Mouse (Mus musculus) layer of hippocampus, postnatal 25 days (tissue): ENCODE measurements around the gene Smyd3. TPM values are rescaled to one million over a fixed set of nuclear protein-coding genes. Genes with fewer than 3 reads are reported as not detected.
A peak's percentile ranks its signal among the peaks of the same experiment; 100 is the strongest.

Source experiments
- DNase-seq, 2 experiments: peaks; one replicate each; pipeline ENCODE4 v3.0.0; 2022; ENCODE audit warnings: mixed read lengths in 2 of 2, low spot score in 1 of 2; ENCODE audit errors: extremely low spot score in 1 of 2
- total RNA-seq, 2 experiments: library from RNA; stranded (reverse); gene quantifications; 2 replicates each; pipeline ENCODE4 v1.2.3; 2021

Smyd3 gene
- total RNA-seq, 2 experiments from 2014 or later, result 19.7 to 20.4 TPM

DNA sequence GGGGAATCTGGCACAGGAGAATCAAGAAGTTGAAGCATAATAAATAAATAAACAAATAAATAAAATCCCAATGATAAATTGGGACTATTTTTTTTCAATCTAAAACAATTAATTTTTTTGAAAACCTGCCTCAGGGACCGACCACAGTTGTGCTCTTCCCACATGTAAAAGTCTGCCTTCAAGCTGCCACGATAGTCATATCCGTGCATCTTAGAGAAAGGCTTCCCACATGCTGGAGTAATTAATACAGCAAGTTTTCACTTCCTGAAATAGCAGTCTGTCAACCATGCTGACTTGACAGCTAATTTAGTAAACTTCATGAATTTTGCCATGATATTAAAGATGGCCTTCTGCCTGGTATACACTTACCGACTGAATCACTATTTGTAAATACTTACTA, 119.2 kb downstream of the Smyd3 start:
- no peak for DNase-seq

DNA sequence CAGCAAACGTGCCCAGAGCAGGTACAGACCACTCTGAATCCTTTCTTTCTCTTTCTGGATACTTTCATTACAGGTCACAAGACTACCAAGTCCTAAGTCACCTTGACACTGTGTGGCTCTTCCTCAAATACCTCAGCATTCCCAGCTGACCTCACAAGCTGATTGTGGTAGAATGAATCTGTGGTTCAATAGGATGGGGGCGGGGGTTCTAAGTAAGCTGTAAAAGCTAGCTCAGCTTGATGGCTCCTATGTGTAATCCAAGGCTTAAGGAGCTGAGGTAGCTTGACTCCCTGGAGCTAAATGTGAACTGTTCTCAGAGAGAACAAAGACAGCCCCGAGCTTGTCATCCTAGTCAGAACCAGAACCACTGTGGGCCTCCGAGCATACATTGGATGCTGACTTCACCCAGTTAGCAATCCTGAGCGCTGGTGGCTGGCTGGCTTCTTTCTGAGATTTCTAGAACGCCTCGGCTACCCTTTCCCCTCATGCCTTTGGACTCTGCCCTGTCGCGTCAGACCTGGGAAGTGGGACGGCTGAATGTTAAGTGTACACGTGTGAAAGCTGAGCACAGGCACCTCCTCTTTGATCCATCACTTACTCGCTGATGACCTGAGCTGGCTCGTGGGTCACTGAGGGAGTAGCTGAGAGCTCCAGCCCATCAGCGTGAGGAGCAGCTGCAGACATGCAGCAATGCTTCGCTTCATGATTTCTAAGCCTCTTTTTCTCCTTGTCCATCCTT, 131.4 kb downstream of the Smyd3 start:
- no peak for DNase-seq

DNA sequence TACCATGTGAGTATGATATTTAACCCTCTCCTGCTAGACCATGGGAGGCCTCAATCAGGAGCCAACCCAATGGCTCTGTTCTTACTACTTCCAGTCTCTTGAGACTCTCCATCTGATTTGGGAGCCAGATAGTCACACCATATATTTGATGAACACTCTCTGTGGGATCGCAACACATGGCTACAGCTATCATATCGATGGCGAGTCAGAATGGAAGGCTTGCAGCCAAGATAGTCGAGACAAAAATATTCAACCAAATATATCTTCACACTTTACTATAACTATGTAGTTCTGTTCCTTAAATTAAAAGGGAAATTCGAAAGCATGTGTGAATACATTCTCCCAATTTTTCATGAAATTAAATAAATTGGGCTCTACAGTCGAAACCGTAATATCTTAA, 132.2 kb downstream of the Smyd3 start:
- no peak for DNase-seq

DNA sequence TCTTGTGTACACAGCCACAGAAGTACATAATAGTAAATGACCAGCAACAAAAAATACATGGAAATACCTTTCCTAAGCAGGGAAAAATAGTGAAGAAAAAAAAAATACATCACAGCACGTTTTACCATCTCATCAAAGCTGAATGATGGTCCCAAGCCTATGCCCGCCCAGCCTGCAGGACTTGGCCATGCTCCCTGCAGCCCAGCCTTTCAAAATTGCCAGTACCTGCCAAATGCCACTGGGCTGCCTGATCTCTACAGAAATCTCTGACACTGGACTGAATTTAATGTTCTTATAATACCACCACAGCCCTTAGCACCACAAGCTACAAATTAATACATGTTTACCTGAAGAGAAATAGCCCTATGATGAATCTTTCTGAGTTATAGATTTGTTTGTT, 133.5 kb downstream of the Smyd3 start:
- DNase-seq, result no peak

DNA sequence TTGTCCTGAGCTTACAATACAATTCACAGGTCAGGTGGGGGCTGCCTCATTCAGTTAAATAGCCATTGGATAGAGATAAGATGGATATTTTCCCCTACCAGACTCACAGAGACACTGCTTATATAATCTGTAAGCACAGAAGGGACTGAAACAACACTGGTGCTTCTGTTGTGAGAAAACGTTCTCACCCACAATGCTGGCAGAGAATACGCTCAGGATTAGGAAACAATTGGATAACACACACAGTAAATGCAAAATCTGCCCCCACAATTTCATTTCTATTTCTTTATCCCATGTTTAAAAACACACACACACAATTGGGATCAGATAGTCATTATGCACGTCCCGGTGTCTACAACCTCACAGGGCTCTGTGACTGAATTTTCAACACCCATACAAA, 139.7 kb downstream of the Smyd3 start:
- DNase-seq, result no peak

DNA sequence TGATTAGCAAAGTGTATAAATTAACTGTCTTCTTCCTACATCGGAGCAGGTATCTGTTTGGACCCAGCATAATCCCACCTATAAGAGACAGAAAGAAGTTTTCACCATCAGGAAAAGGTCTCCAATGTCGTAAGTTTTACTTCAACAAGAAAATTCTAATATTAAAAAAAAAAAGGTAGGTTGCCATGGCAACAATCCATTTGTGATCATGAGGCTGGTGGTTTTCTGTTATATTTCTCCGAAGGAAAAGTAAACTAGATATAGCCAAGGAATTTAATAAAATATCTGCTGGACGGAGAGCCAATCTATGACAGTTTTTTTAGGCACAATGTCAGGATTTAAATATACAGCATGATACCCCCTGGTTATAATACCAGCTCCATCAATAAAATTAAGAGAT, 142.9 kb downstream of the Smyd3 start:
- no peak for DNase-seq

DNA sequence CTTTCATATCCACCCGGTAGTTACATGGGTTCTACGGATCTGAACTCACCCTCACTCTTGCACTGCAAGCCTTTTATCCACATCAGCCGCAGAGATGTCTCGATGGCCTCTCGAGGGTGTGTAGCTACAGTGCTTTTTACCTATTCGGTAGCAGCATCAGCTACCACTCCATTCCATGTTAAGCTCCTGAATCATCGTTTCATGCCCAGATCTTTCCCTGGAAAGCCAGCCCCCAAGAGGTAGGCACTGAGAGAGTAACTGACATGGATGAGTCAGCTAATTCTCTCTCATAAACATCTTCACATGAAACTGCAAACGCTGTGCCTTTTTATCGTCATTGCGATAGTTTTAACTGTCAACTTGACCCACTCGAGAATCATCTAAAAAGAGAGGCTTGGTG, 143.9 kb downstream of the Smyd3 start:
- DNase-seq, result no peak

DNA sequence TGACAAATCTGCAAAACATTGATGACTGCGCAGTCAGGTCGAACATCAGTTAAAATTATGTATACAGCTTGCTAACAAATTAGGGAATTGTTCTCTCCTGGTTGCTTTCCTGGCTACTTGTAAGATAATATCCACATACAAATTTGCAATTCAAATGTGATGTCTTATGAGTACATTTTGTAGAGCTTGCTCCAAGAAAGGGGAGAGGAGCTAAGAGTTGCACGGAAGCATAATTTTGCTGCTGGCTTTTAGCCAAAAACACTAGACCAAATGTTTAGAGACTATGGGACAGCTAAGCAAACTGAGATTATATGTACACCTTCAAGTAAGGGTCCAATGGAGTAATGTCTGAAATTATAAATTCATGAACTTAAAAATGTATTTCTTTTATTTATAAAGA, 146.7 kb downstream of the Smyd3 start:
- DNase-seq, result no peak

DNA sequence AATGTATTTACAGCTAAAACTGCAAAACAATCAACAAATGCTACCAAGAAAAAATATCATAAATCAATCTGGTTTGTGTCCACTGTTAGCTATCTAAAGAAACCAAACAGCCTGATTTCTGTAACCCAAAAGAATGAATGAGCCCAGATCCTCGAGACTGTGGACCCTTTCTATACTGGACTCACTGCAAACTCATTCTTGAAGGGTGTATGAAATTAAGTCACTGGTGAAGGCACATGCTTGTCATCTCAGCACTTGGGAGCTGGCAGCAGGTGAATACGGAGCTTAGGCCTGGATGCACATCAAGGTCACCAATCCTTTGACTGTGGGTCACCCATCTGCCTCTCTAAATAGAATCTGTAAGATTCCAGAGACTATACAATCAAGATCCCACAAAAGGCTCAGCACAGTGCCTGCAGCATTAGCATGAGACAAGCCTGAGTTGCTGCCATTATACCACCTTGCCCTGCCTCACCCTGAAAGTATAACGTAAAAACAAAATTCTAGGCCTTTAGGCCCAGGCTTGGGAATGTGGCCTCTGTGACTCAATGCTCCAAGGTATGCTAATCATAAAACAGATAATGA, 149.3 kb downstream of the Smyd3 start:
- no peak for DNase-seq

DNA sequence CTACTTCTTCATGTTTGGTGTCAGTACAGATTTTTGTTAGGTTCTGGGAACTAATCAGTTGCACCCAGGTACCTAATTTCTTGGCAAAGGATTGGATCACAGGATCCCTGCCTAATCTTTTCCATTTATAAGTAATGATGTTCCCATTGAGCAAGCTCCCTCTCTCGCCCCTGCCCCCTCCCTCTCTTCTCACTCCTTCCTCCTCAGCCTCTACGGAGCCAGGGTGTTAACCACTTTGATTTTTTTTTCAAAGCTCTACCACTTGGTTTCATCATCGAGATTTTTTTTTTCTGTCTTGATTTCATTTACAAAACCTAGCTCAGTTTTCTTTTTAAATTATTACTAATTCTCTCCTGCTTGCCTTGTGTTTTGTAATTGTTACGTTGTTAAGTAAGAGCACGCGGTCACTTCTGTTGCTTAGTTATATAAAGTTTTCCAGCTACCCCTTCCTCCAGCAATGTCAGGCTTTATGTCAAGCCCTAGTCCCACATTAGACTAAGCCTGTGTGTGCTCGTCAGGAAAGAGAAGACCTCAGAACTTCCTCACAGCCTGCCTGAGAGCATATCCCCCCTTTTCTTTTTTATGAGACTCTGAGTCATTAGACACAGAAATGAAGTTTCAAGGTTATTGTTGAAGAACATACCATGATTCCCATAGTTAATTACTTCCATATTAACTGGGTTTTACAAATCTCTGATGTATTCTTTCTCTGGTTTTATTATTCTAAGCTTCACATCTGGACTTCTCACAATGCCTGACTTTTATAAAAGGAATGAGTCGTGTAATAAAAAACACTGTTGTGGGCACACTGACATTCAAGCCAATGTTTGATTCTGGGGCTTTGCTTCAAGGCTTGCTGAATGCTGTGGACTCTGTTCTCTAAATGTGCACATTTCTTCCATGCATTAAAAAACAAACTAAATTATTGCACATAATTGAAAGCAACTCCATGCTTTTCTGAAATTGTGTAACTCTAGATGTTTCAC, 156.1 kb downstream of the Smyd3 start:
- DNase-seq, result no peak

DNA sequence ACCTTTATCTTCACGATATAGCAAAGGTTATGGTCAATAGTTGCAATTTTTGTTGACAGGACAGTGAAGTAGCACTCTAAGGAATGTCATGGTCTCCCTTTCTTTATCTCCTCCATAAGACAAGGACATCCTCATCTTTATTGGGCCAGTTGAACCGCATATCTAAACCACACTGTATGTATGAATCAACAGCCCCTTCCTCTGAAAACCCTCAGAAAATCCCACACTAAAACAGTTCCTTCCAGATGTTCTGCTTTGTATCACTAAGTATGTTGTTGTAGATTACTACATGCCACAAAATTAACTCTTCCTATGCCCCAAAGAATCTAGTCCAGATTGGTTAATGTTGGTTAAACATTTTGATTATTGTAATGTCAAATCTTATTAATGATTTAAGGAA, 160.7 kb downstream of the Smyd3 start:
- no peak for DNase-seq

DNA sequence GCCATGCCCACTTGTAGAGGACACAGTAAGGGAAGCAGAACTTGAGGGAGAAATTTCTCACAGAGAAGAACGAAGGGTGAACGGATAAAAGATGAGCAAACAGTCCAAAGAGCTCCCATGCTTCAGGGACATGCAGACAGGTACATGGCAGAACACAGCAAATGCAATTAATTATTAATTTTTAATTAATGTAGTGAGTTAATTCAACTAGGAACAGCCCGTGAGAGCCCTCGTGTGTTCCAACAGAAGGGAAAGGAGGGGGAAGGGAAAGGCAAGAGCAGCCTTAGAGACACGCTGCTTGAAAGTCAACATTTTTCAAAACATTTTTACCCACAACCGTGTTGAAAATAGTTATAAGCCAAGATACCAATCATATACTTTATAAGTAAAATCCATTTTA, 163.6 kb downstream of the Smyd3 start:
- DNase-seq, result no peak

DNA sequence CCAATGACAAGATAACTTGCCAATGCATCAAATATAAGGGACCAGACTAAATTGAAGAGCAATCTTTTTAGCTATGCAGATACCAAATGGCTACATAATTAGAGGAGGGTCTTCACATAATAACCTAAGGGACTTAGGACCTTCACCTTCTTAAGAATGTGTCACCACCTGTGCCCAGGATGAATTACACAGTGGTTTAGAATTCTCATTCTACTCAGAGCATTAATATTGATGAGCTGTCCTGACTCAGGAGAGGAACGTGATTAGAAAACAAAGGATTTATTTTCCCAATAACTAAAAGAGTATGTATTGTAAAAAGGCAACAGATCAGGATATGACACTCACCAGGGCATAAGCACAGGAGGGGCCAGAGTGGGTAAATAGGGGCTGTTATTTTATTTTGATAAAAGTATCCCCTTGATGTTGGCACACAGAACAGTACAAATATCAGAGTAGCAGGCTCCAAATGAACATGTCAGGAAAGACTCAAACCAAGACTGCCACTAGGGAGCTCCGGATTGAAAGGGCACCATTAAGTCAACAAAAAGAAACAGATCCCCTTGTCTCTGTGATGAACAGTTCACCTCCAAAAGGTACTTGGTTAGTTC, 172.4 kb downstream of the Smyd3 start:
- no peak for DNase-seq

DNA sequence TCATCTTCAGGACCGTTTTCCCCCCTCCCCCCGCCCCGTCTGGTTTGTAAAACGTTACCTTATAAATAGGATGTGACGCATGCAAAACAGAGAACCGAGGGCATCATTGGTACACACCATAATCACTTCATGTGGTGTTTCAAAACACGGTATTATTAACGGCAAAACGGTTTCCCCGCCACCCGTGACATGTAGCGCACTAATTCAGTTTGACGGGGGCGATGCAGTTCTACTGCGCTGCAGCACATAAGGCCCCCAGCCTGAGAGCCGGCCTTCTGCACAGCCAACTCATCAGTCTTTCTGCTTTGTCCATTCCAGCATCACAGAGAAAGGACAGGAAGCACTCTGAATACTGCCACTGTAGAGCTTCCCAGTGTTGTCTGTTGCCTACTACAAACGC, 174.4 kb downstream of the Smyd3 start:
- DNase-seq, result no peak

DNA sequence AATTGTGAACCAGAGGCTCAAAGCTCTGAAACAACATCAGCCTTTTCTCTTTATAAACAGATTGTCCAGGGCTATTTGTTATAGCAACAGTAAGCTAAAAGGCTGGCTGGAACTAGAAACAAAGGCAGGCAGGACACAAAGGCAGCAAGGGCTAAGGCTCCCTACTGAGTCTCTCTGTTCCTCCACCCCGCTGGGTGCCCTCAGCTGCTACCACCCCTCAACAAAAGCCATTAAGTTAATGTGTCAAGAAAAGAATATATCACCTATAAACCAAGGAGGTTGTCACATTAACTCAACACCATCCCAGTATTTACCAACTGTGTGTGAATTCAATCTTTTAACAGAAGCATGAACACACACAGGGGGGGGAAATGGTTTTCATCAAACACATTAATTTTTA, 176.3 kb downstream of the Smyd3 start:
- no peak for DNase-seq

DNA sequence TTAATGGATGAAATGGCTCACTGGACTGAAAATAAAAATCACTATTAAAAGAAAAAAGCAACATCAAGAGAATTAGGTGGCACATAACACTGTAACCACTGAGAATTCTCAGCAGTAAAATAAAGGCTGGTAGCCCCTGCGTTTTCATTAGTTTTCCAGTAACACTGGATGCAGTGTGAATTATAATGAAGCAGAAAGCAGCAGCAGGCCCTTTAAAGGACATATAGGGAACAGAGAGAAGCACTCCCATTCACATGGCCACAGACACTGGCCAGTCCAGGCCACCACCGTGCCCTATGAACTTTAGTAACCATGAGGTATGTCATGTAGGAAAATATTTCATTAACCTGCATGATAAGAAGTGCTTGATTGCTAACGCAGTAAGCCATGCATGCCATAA, 178.8 kb downstream of the Smyd3 start:
- DNase-seq, result no peak

DNA sequence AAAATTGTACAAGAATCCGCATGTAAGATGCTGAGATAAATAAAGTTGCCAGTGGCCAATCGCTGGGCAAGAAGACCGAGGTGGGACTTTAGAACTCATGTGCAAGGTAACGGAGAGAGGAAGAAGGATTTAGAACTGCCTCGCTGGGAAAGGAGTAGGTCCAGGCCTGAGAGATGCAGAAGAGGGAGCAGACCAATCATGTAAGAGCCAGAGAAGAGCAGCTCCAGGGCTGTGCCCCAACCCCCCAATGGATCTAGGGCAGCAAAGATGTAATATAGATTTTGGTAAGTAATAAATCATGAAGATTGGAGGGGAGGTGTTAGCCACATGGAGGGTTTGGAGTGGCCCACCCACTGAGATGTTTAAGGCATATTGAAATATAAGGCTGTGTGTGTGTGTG, 180.3 kb downstream of the Smyd3 start:
- DNase-seq, result no peak

DNA sequence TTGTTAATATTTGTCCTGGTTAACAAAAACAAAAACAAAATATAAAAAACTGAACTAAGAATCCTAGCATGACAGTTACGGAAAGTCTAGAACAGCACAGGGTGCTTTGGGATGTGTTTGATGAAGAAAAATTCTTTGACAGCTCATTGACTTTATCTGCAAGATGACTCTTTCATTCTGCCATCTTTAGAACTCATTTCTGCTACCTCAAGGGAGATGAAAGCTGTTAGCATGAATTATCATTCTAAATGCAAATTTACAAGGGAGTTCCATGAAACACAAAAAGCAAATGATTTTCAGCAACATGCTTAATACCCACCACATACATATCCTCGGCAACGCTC, 190.9 kb downstream of the Smyd3 start:
- no peak for DNase-seq

DNA sequence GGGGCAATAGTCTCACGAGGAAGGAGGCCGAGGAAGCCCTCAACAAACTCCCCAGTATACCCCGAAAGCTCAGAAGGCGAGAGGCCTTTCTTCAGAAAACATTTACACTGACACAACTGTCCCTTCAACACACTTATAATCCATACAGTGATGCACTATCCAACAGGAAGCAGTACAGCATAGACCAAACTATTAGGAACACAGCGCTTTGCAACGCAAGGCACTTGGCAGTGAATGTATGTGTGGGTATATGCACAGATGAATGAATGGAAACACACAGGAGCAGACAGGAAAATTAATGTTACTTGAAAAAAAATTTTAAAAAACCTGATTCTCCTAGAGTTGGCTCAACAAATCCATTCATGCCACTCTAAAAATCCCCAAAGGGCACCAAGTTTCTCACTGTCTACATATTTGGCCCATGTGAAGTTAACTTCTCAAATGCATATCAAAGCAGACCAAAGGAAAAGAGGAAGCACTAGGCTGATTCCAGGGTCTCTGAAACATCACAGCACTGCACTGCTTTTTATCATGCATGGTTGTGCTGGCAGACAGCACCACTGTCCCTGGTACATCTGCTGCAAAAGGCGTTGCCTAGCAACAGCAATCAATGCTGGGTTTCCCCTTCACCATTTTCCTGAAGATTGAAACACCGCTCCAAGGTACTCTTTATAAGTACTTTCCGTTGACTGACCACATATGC, 191.4 kb downstream of the Smyd3 start:
- DNase-seq, result peak; percentile 18 to 44

DNA sequence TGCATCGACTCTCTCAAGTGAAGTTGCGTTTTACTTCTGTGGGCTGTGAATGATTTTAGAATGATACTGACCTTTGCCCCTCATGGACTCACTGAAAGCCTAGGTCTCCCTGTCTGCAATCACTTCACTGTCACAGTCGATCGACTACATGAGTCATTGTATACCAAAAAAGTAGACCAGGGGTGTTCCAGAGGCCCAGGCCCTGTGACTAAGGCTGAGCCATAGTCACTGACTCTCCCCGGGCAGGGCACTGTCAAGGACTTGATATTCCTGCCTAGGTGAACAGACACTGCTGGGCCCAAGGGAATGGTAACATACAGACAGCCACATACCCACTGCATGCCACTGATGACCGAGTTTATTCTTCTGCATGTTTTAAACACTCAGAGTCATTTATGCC, 193.6 kb downstream of the Smyd3 start:
- no peak for DNase-seq
